Mouse (Mus musculus) G1E (cell line): ENCODE measurements at regions not wholly inside any gene's neighbourhood (a gene's known extent, or its start where the extent isn't known, plus 50 kb on each side); places are given as distances from the start of the nearest gene placed in this dataset.

Experiments used
- CTCF ChIP-seq: IDR thresholded peaks from 2 replicates; pipeline ENCODE4 v1.5.1; 2012; ENCODE audit warnings: low read depth, low read length, inconsistent platforms, mixed read lengths
- GATA1 ChIP-seq: IDR thresholded peaks from 2 replicates; pipeline ENCODE4 v1.6.1; 2012; ENCODE audit warnings: borderline replicate concordance, low read length, inconsistent platforms, mixed read lengths
- GATA2 ChIP-seq: IDR thresholded peaks from 2 replicates; pipeline ENCODE4 v1.6.1; 2012; ENCODE audit warnings: low read depth, low read length, inconsistent platforms, borderline replicate concordance
- POLR2AphosphoS5 ChIP-seq: IDR thresholded peaks from 2 replicates; pipeline ENCODE4 v1.6.1; 2012; ENCODE audit warnings: low read depth, low read length, inconsistent platforms; ENCODE audit not compliant: insufficient replicate concordance
- TAL1 ChIP-seq: conservative IDR thresholded peaks from 2 replicates; pipeline ENCODE4 v1.6.1; 2012; ENCODE audit warnings: low read depth, low read length, inconsistent platforms, mixed read lengths

- TF ChIP-seq CTCF (no peak), POLR2AphosphoS5 (no peak), GATA1 (no peak), TAL1 (no peak), GATA2 (no peak)
Observed at GRCm38 (mm10) chr5:119487184-119487583, 183.3 kb upstream of the Tbx3 start.
